Mouse (Mus musculus) heart, adult 18-20 months (tissue): ENCODE measurements around the gene Epb42. TPM values are rescaled to one million over a fixed set of nuclear protein-coding genes. Genes with fewer than 3 reads are reported as not detected.
"Not testable (repeated sequence)": the region's sequence is repeated elsewhere in the genome, so short reads cannot be mapped to it uniquely, and the experiment has no call there.

Experiments used
- DNase-seq, 2 experiments: peaks; one replicate each; pipeline ENCODE4 v3.0.0; 2021 to 2022; ENCODE audit warnings: mixed read lengths in 1 of 2
- total RNA-seq, 2 experiments: library from RNA; stranded (reverse); gene quantifications; 2 replicates each; pipeline ENCODE4 v1.2.3; 2021

The Epb42 gene
- total RNA-seq, 2 experiments from 2014 or later: 0.44 TPM; not detected in 1

GRCm38 (mm10) chr2:121007925-121008663 lies 28.8 kb downstream of the Epb42 start, which contains the start of gene Ccndbp1:
Gene Ccndbp1 (plus strand): TSS chr2:121008403.
- DNase-seq: peak; percentile 92 to 95

- DNase-seq: no peak
These were observed 29.9 kb downstream of the Epb42 start for GRCm38 (mm10) chr2:121006986-121007385.

GRCm38 (mm10) chr2:121004018-121004811 lies 32.7 kb downstream of the Epb42 start:
- no peak for DNase-seq

GRCm38 (mm10) chr2:121003586-121003985 lies 33.3 kb downstream of the Epb42 start:
- no peak for DNase-seq

- no peak for DNase-seq
These were observed 38.0 kb downstream of the Epb42 start for GRCm38 (mm10) chr2:120998863-120999262.

GRCm38 (mm10) chr2:120996607-120997006 lies 40.3 kb downstream of the Epb42 start:
- DNase-seq: not testable (repeated sequence)

GRCm38 (mm10) chr2:120991196-120991595 lies 45.7 kb downstream of the Epb42 start:
- DNase-seq: no peak

- DNase-seq: no peak
These were observed 51.6 kb downstream of the Epb42 start for GRCm38 (mm10) chr2:120985241-120985640.

GRCm38 (mm10) chr2:120983611-120984010 lies 53.3 kb downstream of the Epb42 start:
- DNase-seq: no peak

GRCm38 (mm10) chr2:120980861-120981260 lies 56.0 kb downstream of the Epb42 start:
- DNase-seq: no peak

GRCm38 (mm10) chr2:120979819-120980218 lies 57.1 kb downstream of the Epb42 start:
- DNase-seq: no peak

- DNase-seq: no peak
These were observed 58.2 kb downstream of the Epb42 start for GRCm38 (mm10) chr2:120978693-120979037.

- DNase-seq: no peak
These were observed 58.8 kb downstream of the Epb42 start for GRCm38 (mm10) chr2:120977926-120978692.

GRCm38 (mm10) chr2:120976990-120977925 lies 59.6 kb downstream of the Epb42 start, which contains the start of gene Tmem62:
Gene Tmem62 (plus strand): TSS chr2:120977017.
- DNase-seq: peak; percentile 74 to 82

GRCm38 (mm10) chr2:120976308-120976707 lies 60.6 kb downstream of the Epb42 start:
- no peak for DNase-seq

- DNase-seq: no peak
These were observed 63.9 kb downstream of the Epb42 start for GRCm38 (mm10) chr2:120972964-120973363.

GRCm38 (mm10) chr2:120972257-120972656 lies 64.6 kb downstream of the Epb42 start:
- not testable (repeated sequence) for DNase-seq

GRCm38 (mm10) chr2:120971766-120972165 lies 65.1 kb downstream of the Epb42 start:
- DNase-seq: no peak

- DNase-seq: peak; percentile 90 to 93
These were observed 66.3 kb downstream of the Epb42 start, which contains the start of gene Ubr1 for GRCm38 (mm10) chr2:120970559-120971080. Gene Ubr1 (minus strand): TSS chr2:120970715.

GRCm38 (mm10) chr2:120970045-120970539 lies 66.8 kb downstream of the Epb42 start:
- DNase-seq: no peak
